Mouse (Mus musculus): ENCODE measurements around the gene Ms4a4c. TPM values are rescaled to one million over a fixed set of nuclear protein-coding genes. Genes with fewer than 3 reads are reported as not detected.

Ms4a4c gene
- total and polyA plus RNA-seq, 3 experiments: 0.38 to 0.60 (median 0.54) TPM

DNA sequence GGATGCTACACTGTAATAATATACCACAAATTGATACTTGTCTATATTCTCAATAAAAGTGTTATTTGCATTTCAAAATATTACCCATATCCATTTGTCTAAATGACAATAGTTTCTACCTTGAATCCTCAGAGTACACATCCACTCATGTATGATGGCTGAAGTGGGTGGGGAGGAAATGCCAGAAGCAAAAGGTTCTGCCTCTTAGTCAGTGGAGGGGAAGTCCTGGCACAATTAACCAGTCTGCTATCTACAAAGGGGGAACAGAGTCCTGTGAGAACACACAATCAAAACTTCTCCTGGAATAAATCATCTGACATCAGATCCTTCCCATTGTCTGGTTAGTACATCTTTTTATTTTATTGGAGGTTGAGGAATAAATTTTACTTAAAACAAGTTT is 2.9 kb downstream of the Ms4a4c start:
- no peak overlapping the region for H3K4me3 ChIP-seq (replicated peaks in 1 of 3; ENCODE audit: low read depth in 2 of 3, low read length in 2 of 3, poor library complexity in 1 of 3)
- no peak overlapping the region for H3K4me2 ChIP-seq (ENCODE audit: insufficient read depth, low read depth, poor library complexity, severe bottlenecking)
- peaks cover 0 to 22% of the 10 kb centered on the region in 2 experiments; a peak in 2 of 4 replicates for H3K4me1 ChIP-seq (ENCODE audit: control insufficient read depth in 1 of 2, insufficient read depth in 2 of 2)
- H3K36me3 ChIP-seq (replicated peaks in 1 of 2; ENCODE audit: control insufficient read depth in 1 of 2, insufficient read depth in 1 of 2, low read length in 1 of 2): no peaks in the 10 kb centered on the region
- in situ Hi-C loops (cut with MboI; ENCODE audit: low pct_ligation_motif_present, low pct_unique_long_range_greater_than_20kb, low sequenced_read_pairs) (loop anchor here (10.0 kb wide), 1 partner anchor 57 kb away; the partner anchor contains the start of gene Ms4a6c), dilution Hi-C loops (cut with MboI; ENCODE audit: extremely low pct_ligation_motif_present, extremely low pct_unique_long_range_greater_than_20kb, low sequenced_read_pairs) (no loop called here)
- no peaks in the 10 kb centered on the region for H3K9me3 ChIP-seq (replicated peaks; ENCODE audit: low read length)
- H3K27ac ChIP-seq (ENCODE audit: insufficient read depth, low read depth): no peak overlapping the region
- no peak overlapping the region for H3K9ac ChIP-seq (ENCODE audit: insufficient read depth, low read depth)
- no peaks in the 10 kb centered on the region for H3K27me3 ChIP-seq (replicated peaks)
- DNase-seq (ENCODE audit: extremely low read depth): no peak
- no peaks in the 10 kb centered on the region for H3K79me2 ChIP-seq (replicated peaks; ENCODE audit: control insufficient read depth, extremely low read depth, insufficient read depth, poor library complexity, severe bottlenecking)
- TF ChIP-seq JUN (IDR thresholded peaks at IDR 0.05; ENCODE audit: insufficient read depth, low read depth, low read length) (no peak), POLR2AphosphoS2 (IDR thresholded peaks at IDR 0.05; ENCODE audit: low read depth, low read length) (no peak), ZMIZ1 (IDR thresholded peaks at IDR 0.05; ENCODE audit: low read depth, low read length) (no peak), HCFC1 (IDR thresholded peaks at IDR 0.05; ENCODE audit: low read depth, low read length) (no peak), UBTF (IDR thresholded peaks at IDR 0.05; ENCODE audit: low read depth, low read length) (no peak), KAT2A (IDR thresholded peaks at IDR 0.05; ENCODE audit: insufficient replicate concordance, low read length) (no peak), NELFE (IDR thresholded peaks at IDR 0.05; ENCODE audit: low read depth, low read length) (no peak), ZKSCAN1 (IDR thresholded peaks at IDR 0.05; ENCODE audit: borderline replicate concordance, low read depth, low read length) (no peak)

DNA sequence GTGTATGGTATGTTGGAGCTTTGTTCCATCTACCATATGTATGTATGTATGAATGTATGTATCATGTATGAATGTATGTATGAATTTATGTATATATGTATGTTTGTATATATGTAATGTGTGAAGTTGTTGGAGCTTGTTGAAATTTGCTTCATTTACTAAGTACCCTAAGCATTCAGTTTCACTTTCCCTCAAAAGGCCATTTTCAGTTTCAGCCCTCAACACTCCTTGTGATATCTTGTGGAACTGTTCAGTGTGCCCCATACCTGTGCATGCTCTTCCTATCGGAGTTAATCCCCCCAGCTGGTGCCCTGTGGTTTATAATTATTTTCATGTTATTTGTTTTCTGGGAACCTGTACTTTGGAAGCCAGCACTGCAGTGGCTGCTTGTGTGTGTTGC is 4.0 kb downstream of the Ms4a4c start:
- Histone ChIP-seq H3K9ac (ENCODE audit: insufficient read depth, low read depth) (no peak overlapping the region), H3K36me3 (replicated peaks in 1 of 2; ENCODE audit: control insufficient read depth in 1 of 2, insufficient read depth in 1 of 2, low read length in 1 of 2) (no peaks in the 10 kb centered on the region), H3K4me1 (ENCODE audit: control insufficient read depth in 1 of 2, insufficient read depth in 2 of 2) (peaks cover 0 to 22% of the 10 kb centered on the region in 2 experiments; a peak in 2 of 4 replicates), H3K79me2 (replicated peaks; ENCODE audit: control insufficient read depth, extremely low read depth, insufficient read depth, poor library complexity, severe bottlenecking) (no peaks in the 10 kb centered on the region), H3K27ac (ENCODE audit: insufficient read depth, low read depth) (no peak overlapping the region), H3K9me3 (replicated peaks; ENCODE audit: low read length) (no peaks in the 10 kb centered on the region), H3K4me3 (replicated peaks in 1 of 3; ENCODE audit: low read depth in 2 of 3, low read length in 2 of 3, poor library complexity in 1 of 3) (no peak overlapping the region), H3K4me2 (ENCODE audit: insufficient read depth, low read depth, poor library complexity, severe bottlenecking) (no peak overlapping the region), H3K27me3 (replicated peaks) (no peaks in the 10 kb centered on the region)
- dilution Hi-C loops (cut with MboI; ENCODE audit: extremely low pct_ligation_motif_present, extremely low pct_unique_long_range_greater_than_20kb, low sequenced_read_pairs) (no loop called here), in situ Hi-C loops (cut with MboI; ENCODE audit: low pct_ligation_motif_present, low pct_unique_long_range_greater_than_20kb, low sequenced_read_pairs) (loop anchor here (10.0 kb wide), 1 partner anchor 56 kb away; the partner anchor contains the start of gene Ms4a6c)
- DNase-seq (ENCODE audit: extremely low read depth): no peak
- TF ChIP-seq JUN (IDR thresholded peaks at IDR 0.05; ENCODE audit: insufficient read depth, low read depth, low read length) (no peak), PAX5 (IDR thresholded peaks at IDR 0.05; ENCODE audit: low read length) (no peak), MYC (IDR thresholded peaks at IDR 0.05; ENCODE audit: low read depth, low read length) (no peak)

DNA sequence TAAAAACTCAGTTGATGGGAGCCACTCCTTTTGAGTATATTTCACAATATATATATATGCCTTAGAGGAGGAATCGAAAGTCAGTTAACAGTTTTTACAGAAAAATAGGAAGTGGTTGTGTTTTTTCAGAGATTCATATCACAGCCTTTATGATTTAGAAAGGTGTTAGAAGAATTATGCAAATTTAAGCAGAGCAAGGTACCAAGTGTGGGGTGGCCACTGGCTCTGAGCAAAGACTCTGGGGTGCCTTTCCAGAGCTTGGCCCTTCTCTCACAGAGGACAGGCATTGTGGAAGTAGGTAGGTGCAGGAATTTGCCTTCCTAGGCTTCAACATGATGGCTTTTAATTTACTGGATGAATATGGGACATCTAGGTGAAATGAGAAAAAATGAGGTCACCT is 7.1 kb downstream of the Ms4a4c start:
- H3K27ac ChIP-seq (ENCODE audit: insufficient read depth, low read depth): no peak overlapping the region
- no peak overlapping the region for H3K9ac ChIP-seq (ENCODE audit: insufficient read depth, low read depth)
- in situ Hi-C loops (cut with MboI; ENCODE audit: low pct_ligation_motif_present, low pct_unique_long_range_greater_than_20kb, low sequenced_read_pairs): no loop called here
- DNase-seq (ENCODE audit: extremely low read depth): no peak
- dilution Hi-C loops (cut with MboI; ENCODE audit: extremely low pct_ligation_motif_present, extremely low pct_unique_long_range_greater_than_20kb, low sequenced_read_pairs): no loop called here
- TF ChIP-seq SIN3A (IDR thresholded peaks at IDR 0.05; ENCODE audit: low read length): no peak
- TF ChIP-seq E2F4 (IDR thresholded peaks at IDR 0.05; ENCODE audit: insufficient replicate concordance, low read depth, low read length): no peak
- no peak for TF ChIP-seq ETS1 (conservative IDR thresholded peaks at IDR 0.05; ENCODE audit: low read depth, low read length)
- TF ChIP-seq MAZ (IDR thresholded peaks at IDR 0.05; ENCODE audit: low read depth, low read length): no peak
- no peak for TF ChIP-seq POLR2A (IDR thresholded peaks at IDR 0.05; ENCODE audit: low read depth, low read length)
- TF ChIP-seq ZC3H11A (IDR thresholded peaks at IDR 0.05; ENCODE audit: low read depth, low read length): no peak
- no peak for TF ChIP-seq IRF4 (IDR thresholded peaks at IDR 0.05; ENCODE audit: low read depth, low read length)
- H3K27me3 ChIP-seq (replicated peaks): no peaks in the 10 kb centered on the region
- no peaks in the 10 kb centered on the region for H3K9me3 ChIP-seq (replicated peaks; ENCODE audit: low read length)
- H3K4me1 ChIP-seq (ENCODE audit: control insufficient read depth in 1 of 2, insufficient read depth in 2 of 2): peaks cover 0 to 13% of the 10 kb centered on the region in 2 experiments; a peak in 1 of 4 replicates
- H3K4me3 ChIP-seq (replicated peaks in 1 of 3; ENCODE audit: low read depth in 2 of 3, low read length in 2 of 3, poor library complexity in 1 of 3): no peak overlapping the region
- no peak overlapping the region for H3K4me2 ChIP-seq (ENCODE audit: insufficient read depth, low read depth, poor library complexity, severe bottlenecking)
- H3K79me2 ChIP-seq (replicated peaks; ENCODE audit: control insufficient read depth, extremely low read depth, insufficient read depth, poor library complexity, severe bottlenecking): no peaks in the 10 kb centered on the region
- H3K36me3 ChIP-seq (replicated peaks in 1 of 2; ENCODE audit: control insufficient read depth in 1 of 2, insufficient read depth in 1 of 2, low read length in 1 of 2): no peaks in the 10 kb centered on the region
